Mouse (Mus musculus) gastrocnemius, postnatal 10 days (tissue): Measurements from ENCODE around the gene Dnajc22. TPM values are rescaled to one million over a fixed set of nuclear protein-coding genes. Genes with fewer than 3 reads are reported as not detected.

Experiments used
- DNase-seq: peaks from one replicate; pipeline ENCODE4 v3.0.0; 2021; ENCODE audit warnings: mixed read lengths
- total RNA-seq, 2 experiments: library from RNA; stranded (reverse); gene quantifications; 2 replicates each; pipeline ENCODE4 v1.2.3; 2021

Dnajc22 gene
- total RNA-seq, 2 experiments from 2014 or later, result 0.50 TPM; not detected in 1

DNA sequence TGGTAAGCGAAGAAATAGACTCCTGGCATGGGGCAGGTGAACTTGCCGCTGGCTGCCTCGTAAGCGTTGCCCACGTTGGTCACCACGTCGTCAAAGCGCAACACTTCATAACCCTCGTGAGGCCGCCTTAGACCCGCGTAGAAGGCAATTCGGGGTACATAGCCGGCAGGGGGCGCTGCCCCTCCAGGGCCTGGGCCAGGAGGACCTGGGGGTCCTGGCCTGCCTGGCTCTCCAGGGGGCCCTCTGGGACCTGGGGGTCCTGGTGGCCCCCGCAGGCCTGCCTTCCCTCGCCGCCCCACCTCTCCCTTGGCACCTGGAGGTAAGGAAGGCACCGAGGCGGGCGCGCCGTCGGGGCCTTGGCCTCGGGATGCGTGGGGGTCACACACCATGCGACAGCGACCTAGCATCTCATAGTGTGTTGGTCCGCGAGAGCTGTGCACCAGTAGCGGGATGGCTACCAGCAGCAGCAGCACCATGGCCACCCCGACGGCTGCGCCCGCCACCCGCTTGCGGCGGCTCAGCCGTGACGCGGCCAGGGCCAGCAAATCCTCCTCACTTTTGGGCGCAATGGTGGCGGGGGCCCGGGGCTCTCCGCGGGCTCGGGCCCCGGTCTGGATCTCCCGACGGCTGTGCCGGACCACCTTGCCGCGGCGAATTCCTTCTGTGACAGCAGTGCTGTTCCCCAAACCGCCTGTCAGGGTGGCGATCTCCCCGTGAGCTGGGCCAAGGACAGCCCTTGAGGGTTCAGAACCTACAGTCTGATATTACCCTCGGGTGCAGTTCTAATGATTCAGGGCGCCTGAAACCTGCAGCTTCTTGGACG is 5.5 kb upstream of the Dnajc22 start, which contains the start of gene C1ql4:
Gene C1ql4, minus strand, starts transcription at position 565 of the 823 bp plus-strand sequence.
- DNase-seq, result peak; percentile 60

DNA sequence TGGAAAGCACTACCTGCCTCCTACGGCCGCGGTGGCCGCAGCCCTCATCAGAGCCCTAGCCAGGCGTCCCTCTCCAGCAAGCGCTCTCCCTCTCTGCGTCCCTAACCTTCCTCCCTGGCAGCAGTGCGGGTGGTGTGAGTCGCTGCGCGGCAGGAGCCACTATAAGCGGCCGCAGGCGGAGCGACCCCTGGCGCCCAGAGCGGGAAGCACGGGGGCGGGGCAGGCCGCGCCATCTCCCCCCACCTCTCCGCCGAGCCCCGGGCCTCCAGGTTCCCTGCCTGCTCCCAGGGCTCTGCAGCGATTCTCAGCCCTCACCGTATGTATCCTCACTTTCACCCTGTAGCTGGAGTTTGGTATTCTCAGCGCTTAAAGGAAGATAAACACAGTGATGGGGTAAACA is 4.7 kb upstream of the Dnajc22 start:
- DNase-seq, result peak; percentile 90

DNA sequence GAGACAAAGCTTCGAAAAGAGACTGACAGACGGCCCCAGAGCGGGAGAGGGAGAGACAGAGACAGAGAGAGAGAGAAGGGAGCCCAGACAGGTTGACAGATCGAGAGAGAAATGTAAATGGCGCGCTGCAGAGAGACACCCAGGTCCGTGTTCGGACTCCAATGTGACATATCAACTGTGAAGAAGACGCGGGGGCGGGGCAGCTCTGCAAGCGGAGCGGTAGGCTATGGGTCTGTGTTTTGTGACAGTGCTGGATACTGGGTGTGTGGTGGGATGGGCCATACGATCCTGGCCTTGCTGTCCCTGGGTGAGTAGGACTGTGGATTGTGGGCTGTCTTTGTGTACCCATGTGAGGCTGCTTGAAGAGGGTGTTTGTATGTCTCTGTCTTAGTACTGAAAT is 3.9 kb upstream of the Dnajc22 start:
- no peak for DNase-seq

DNA sequence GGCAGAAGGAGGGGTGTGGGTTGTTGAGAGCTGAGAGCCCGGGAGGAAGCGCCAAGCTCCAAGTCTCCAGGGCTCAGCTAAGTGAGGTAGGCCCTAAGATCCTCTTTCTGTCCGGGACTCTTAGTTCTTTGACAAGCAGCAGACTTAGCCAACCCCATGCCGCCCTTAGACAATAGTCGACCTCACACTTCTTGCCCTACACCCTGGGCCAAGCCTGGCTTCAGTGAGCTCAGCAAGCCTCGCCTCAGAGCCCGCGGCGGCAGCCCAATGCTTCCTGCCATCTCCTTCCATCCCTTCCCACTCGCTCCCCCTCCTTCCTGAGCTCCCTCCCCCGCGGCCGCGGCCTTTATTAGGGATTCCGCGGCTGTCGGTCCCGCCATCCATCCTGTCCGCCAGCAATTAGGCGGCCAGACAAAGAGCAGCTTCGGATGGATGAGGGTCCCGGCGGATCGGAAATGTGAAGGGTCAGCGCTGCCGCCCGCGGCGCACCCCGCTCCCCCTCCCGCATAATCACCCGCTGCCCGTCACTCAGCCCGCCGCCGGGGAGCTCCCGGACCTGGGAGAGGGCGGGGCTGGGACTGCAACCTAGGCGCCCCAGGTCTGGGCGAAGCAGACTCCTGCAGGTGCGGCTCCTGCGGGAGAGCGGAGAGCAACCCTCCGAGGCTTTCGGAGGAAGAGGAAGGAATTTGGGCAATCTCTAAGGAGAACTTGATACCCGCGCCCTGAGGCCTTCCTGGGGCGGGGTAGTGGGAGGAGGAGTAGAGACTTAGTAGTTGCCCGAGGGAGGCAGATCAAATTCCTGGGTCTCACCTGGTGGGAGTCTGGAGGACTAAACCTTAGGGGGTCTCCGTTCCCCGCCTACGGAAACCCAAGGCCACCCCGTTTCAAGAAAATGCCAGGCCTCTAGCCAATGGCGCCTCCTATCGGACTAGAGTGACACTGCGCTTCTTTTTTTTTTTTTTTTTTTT is 605 bp downstream of the Dnajc22 start:
- DNase-seq, result peak; percentile 34

DNA sequence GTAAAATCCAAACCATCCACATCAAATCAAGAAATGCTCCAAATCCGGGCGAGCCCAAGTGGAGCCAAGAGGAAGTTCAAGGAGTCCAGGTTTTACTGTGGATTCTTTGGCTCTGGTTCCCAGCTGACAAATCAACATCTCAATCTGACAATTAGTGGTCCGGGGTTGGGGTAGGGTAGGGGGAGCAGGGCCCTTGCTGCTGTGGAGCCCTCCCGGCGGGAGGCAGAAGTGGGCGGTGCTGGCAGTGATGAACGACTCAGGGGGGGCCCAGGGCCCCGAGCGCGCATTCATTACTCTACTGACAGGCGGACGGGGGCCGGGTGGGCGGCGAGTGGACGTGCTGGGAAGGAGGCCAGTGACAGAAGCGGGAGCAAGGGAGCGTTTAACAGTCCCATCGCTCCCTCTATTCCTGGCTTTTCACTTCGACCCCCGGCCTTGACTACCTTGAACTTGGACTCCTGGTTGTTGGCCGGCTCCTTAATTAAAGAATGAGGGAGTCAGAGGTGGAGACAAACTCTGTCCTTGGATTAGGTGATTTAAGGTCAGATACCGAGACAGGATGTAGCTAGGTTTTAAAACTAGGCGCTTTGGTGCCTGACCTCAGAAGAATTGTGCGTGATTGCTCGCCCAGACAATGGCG is 1.8 kb downstream of the Dnajc22 start:
- DNase-seq, result no peak

DNA sequence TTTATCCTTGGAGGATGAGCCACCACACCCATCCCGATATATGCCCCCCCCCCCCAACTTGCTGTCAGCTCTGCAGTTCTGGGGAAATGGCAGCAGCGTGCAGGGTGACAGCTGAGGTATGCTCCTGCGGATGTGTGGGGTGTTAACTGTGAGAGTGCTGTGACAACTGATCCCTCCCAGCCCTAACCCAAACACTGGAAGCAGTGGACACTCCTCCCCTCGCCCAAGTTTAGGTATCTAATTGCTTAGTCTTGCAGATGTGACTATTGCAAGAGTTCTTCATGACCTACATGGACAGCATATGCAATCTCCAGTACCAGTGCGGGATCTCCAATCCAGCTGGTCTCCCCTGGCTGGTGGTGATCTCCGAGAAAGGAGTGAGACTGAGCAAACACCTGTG is 2.4 kb downstream of the Dnajc22 start:
- DNase-seq, result no peak

DNA sequence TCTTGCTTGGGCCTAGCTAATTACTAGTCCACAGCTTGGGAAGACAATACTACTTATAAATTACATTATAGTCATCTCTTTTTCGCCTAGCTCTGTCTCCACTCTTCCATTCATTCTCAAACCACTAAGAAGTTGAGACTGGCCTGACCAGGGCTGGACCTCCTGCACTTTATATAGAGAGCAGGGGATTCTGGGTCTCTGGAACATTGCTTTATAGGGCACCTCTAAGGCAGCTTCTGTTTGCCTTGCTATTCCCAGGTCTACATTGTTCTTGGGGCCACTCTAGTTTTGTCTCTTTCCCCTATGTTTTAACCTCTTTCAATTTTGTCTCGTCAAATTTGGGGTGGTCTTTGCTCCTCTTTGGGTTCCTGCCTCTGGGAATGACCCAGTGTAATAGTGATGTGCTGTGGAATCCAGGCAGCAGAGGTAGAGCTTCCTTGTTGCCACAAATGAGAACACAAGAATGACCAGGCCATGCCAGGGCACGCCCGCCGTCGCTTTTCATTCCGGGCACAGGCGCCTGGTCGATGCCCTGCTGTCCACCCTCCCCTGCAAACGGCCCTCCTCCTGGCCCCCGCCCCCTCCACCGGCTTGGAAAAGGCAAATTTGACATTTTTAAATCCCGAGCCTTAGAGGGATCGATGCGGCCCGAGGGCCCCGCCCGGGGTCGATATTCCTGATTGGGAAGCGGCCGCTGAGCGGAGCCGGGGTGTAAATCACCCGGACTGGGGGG is 3.3 kb downstream of the Dnajc22 start:
- DNase-seq, result no peak

DNA sequence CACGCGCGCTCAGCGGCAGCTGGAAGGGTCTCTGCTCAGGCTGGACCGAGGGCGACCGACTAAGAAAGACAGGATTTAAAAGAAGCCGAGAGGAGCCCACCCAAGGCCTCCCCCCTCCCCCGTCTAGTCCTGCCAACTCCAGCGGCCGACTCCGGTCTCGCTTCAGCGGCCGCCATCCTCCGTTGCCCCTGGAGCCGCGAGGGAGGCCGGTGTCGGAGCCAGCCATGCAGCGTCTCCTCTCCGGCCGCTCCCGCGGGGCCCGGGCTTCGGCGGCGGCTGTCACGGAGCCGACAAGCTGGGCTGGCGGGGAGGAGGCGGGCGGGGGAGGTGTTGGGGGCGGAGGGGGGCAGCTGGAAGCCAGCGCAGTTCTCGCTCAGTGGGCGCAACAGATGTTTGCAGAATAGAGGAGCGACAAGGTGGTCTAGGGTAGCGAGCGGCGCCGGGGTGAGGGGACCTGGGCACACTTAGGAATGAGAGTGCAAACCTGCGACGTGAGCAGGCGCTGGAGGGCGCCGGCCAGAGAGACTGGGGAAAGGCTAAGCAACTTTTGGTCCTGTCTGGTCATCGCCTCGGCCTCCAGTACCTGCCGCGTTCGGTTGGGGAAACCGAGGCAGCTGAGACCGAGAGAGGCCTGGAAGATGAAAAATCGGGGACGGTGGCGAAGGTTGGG is 4.0 kb downstream of the Dnajc22 start:
- DNase-seq, result peak; percentile 36

DNA sequence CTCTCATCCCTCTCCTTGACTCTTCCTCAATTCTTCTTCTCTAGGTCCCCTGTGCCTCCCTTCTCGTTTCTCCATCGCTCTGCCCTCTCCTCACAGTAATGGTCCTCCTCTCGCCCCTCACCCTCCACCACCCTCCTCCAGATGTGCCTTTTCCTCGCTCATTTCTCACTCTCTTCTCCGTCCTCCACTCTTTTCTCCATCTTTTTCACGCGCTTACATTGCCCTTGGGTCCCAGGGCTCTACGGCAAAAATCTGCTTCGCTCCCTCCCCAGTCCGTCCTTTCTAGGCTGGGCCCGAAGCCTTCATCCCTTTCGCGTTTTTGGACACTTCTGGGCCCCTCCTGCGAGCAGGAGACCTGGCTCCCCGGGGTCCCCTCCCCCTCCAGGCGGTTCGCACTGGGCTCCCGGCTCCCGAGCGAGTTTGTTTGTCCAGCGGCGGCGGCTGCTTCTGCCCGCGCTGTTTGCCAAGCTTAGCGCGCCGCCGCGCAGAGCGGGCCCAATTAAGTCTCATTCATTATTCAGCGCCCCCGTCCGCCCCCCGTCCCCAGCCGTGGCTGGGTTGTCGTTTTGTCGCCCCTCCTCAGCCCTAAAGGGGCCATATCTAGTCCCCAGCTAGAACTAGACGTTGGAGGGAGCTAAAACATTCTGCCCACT is 5.0 kb downstream of the Dnajc22 start:
- peak; percentile 37 for DNase-seq

DNA sequence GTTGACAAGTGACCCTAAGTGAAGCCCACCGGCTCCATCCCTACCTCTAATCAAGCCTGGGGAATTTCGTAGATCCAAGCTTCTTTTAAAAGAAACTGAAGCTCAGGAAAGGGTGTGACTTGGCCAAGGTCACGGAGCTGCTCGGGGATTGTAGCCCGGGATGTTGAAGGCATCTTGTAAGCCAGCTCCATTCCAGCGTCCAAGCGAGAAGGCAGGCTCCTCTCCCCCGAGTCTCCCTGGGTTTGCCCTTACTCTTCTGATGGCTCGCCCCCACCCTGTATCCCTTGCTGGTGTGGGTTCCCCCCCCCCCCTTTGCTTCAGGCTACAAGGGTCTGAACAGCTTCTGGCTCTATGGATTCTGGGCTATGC is 5.5 kb downstream of the Dnajc22 start:
- no peak for DNase-seq

DNA sequence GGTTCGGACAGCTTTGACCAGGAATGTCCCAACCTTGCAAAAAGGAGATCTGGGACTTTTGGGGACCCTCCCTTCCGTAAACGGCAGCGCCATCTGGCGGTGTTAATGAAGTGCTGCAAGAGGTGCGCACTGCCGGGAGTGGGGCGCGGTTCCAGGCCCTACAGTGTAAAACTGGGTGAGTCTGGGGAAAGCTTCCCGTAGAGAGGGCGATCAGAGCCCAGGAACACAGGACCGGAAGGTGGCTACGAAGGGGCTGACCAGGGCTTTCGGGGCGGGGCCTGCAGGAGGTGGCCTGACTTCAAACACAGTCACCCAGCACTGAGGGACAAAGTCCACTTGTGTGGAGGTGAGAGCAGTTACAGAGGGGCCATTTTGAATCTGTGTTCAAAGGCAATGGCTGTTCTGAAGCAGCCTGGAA is 6.2 kb downstream of the Dnajc22 start:
- peak; percentile 71 for DNase-seq

DNA sequence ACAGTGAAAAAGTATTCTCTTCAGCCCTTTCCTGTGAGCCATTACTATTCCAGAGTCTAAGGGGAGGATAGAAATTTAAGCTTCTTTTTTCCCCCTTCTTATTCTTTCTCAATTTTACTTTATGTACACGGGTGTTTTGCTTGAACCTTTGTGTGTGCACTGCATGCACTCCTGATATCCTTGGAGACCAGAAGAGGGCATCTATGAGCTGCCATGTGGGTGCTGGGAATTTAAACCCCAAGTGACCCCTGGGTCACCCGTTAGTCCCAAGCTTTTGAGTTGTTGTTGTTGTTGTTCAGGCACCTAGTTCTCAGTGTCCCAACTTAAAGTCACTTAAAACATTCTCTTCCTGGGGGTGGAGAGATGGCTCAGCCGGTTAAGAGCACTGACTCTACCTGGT is 7.0 kb downstream of the Dnajc22 start:
- no peak for DNase-seq

DNA sequence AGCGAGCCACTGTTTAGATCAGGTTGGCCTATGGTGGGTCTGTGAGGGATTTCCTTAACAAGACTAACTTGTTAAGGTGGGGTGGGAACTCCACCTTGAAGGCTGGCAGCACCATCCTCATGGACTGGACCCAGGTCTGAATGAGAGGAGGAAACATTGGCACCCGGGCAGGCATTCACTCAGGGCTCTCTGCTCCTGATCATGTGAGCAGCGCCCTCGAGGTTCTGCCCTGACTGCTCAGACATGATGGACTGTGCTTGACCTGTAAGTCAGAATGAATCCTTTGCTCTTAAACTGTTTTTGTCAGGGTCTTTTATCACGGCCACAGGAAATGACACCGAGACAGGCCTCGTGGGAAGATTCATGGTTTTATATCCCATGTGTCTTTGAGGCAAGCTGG is 12.3 kb downstream of the Dnajc22 start:
- DNase-seq, result no peak

DNA sequence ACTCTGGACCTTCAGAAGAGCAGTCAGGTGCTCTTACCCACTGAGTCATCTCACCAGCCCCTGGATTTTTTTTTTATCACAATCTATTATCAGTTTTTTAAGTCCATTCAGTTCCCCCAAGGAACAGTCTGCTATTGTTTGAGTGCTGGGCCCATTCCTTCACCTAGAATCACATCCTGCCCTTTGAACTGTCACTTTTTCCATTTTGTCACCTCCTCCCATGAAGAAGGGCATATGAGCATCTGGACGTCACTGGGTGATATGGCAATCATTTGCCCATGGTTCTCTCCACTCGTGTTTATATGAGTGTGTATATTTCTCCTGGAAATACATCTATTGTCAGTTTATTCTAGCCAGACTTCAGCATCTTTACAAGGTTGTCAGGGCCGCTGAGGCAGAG is 14.9 kb downstream of the Dnajc22 start:
- DNase-seq, result no peak

DNA sequence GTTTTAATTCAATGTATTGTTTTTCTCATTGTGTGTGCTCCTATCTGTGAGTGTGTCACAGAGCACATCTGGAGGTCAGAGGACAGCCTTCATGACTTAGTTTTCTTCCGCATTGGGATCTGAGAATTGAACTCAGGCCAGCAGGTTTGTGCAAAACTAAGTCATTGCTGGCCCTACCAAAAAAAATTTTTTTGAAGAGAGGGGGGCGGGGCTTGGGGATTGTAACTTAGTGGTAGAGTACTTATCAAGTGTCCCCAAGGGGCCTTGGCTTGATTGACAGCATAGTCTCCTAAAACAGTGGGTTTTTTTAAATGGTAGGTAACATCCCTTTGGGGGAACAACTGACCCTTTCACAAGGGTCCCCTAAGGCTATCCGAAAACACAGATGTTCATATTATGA is 18.2 kb downstream of the Dnajc22 start:
- no peak for DNase-seq

DNA sequence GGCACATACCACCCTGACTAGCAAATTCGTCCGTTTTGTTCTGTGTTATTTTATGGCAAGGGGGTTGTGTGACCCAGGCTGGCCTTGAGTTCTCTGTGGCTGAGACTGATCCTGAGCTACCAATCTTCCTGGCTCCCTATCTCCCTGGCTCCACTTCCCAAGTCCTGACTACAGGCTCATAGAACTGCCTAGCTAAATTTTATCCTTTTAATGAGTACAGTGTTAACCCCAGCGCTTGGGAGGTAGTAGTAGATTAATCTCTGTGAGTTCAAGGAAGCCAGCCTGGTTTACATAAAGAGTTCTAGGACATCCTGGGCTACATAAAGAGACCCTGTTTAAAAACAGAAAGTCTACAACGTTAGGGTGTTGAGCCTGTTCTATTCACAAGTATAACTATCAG is 18.8 kb downstream of the Dnajc22 start:
- no peak for DNase-seq

DNA sequence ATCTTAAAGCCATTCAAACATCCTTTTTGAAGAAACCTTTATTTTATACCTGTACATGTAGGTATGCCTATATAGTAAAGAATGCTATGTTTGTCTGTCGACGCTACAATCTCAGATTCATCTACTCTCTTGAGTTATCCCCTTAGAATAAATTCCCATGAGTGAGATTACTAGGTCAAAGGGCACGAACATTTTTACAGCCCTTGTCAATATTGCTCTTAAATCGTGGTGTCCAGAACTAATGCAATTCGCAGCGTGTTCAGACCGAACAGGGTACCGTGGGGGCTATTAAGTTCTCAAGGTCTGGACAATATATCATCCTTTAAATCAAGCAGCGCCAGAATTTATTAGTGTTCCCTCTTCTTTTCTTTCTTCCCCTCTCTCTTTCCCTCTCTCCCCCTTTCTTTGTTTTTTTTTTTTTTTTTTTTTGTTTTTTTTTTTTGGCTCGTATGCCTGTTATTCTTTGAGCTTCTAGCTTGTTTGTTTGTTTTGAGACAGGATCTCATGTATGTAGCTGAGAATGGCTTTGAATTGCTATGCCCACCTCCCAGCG is 19.9 kb downstream of the Dnajc22 start:
- DNase-seq, result no peak

DNA sequence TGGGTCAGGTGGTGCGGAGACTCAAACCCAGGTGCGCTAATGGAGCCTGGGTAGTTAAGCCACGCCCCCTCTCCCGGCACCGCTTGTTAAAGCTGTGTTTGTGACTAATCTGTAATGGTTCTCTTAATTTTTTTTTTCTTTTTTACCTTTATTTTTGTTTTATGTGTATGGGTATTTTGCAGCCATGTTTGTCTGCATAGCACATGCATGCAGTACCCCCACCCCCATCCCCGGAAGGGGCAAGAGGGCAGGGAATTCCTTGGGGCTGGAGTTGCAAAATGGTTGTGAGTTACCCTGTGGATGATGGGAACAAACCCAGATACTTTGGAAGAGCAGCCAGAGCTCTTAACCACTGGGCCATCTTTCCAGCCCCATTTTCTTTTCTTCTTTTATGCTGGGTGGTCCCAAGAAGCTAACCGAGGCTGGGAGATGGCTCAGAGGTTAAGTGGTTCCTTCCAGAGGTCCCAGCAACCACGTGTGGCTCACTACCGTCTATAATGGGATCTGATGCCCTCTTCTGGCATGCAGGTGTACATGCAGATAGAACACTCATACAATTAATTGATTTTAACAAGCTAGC is 20.5 kb downstream of the Dnajc22 start:
- DNase-seq, result no peak

DNA sequence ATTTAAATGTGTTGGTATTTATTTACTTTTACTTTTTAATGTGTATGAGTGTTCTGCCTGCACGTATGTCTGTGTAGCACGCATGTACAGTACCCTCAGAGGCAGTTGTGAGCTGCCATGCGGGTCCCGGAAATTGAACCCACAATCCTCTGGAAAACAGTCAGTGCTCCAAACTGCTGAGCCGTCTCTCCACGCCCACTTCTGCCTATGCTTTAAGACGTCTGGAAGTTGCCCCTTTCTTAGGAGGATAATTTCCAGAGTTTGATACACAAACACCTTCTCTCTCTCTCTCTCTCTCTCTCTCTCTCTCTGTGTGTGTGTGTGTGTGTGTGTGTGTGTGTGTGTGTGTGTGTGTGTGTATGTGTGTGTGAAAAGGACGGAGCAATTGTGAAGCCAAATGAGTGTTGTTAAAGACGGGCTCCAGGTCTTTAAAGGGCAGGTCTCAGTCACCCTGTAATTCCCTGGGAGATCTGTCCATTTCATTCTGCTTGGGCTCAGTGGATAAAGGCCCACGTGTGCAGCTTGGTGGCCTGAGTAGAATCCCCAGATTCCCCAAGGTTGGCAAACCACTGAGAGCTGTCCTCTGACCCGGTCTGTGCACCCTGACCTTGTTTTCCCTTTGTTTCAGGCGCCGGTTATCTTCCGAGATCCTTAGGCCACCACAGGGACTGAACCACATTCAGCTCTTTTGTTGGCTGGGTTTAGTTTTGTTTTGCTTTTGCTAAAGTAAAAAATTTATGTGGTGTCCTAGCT is 21.5 kb downstream of the Dnajc22 start:
- no peak for DNase-seq
